Mouse (Mus musculus): Measurements from ENCODE around the gene Capn5. TPM values are rescaled to one million over a fixed set of nuclear protein-coding genes. Genes with fewer than 3 reads are reported as not detected.

Gene Capn5
- total and polyA plus RNA-seq, 2 experiments from 2014 or later, result 22.6 to 39.2 TPM

DNA sequence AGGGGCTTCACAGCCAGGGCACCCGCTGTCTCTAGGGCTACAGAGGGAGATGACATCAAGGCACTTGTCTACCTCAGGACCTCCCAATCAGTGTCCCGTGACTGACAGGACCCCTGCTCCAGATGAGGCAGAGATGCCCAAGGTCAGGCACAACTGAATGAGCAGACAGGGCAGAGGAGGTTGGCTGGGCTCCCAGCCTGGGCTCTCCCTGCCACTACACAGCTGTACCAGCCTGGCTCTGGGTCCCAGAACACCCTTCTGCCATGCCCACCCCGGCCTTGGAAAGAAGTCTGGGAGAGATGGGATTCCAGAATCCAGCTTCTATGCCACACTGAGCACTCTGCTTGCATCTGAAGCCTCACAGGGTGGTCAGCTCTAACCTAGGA, 21.8 kb downstream of the Capn5 start:
- peaks cover 18% of the 10 kb centered on the region for H3K36me3 ChIP-seq (ENCODE audit: insufficient read depth)
- no peaks in the 10 kb centered on the region for H3K9me3 ChIP-seq (ENCODE audit: low read length)
- no peak overlapping the region for H3K4me3 ChIP-seq (ENCODE audit: low read depth, low read length)
- DNase-seq, result no peak
- no peak overlapping the region for H3K9ac ChIP-seq
- 44% methylated on average over 3 of the region's 3 CpGs for WGBS
- no peaks in the 10 kb centered on the region for H3K4me1 ChIP-seq (ENCODE audit: insufficient read depth)
- no peak for TF ChIP-seq CTCF (IDR thresholded peaks at IDR 0.05; ENCODE audit: low read depth)
- no peak overlapping the region for H3K27ac ChIP-seq (ENCODE audit: low read depth, low read length)
- peak; percentile 16; the same call in 1 of the 2 replicates for ATAC-seq
- no peaks in the 10 kb centered on the region for H3K27me3 ChIP-seq (ENCODE audit: insufficient read depth, low read length)
- H3K4me2 ChIP-seq (ENCODE audit: low read depth), result no peak overlapping the region

DNA sequence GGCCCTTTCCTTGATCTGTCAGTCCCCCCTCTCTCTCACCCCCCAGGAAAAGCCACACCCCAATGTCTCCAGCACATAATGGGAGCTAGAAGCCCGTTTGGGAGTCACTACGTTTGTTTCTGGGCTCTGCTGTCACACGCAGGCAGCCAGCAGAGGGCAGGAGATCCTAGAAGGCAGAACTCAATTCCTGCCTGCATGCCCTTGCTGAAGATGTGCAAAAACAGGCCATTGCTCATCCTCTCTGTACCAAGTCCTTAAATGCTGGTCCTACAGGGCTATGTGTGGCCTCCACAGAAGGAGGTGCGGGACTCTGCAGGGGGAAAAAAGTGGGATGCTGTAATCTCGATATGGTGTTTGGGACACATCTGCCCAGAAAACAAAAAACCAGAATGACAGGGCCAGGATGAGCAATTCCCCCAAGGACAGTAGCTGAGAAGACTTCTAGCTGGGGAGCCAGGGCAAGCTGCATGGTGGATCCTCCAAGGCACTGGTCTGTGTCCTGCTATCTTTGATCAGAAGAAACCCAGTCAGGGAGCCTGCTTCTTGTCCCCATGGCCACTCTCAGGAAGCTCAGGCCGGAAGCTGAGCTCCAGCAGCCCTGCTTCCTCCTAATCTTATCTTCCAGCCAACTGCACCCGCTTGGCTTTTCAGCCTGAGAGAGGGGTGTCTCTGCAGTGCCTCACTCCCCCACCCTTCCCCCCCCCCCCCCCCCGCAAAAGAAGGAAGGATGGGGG, 22.4 kb downstream of the Capn5 start:
- H3K4me1 ChIP-seq (ENCODE audit: insufficient read depth), result no peaks in the 10 kb centered on the region
- H3K27ac ChIP-seq (ENCODE audit: low read depth, low read length), result no peak overlapping the region
- no peak overlapping the region for H3K4me3 ChIP-seq (ENCODE audit: low read depth, low read length)
- no peaks in the 10 kb centered on the region for H3K27me3 ChIP-seq (ENCODE audit: insufficient read depth, low read length)
- no peak overlapping the region for H3K4me2 ChIP-seq (ENCODE audit: low read depth)
- peak; percentile 92 for TF ChIP-seq CTCF (IDR thresholded peaks at IDR 0.05; ENCODE audit: low read depth)
- WGBS, result 23% methylated on average over 7 of the region's 8 CpGs
- DNase-seq, result peak; percentile 81
- no peaks in the 10 kb centered on the region for H3K9me3 ChIP-seq (ENCODE audit: low read length)
- peaks cover 13% of the 10 kb centered on the region for H3K36me3 ChIP-seq (ENCODE audit: insufficient read depth)
- ATAC-seq, result peak; percentile 80
- H3K9ac ChIP-seq, result no peak overlapping the region

DNA sequence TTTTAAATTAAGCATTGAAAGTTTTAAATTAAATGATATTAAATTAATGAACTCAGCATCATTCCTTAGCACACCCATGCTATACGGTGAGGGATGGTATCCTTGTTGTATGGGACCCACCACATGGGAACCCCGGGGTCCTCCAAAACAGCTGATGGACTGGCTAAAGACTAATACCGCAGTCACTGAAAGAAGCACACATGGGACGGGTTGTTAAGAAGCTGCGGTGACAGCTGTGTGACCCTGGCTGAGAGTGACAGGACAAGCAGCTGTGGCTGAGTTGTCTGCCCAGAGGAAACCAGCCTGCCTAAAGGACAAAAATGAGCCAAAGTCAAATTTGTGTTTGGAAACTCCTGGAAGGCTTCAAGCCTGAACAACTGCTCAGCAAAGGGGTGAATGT, 24.2 kb downstream of the Capn5 start:
- Histone ChIP-seq H3K9me3 (ENCODE audit: low read length) (no peaks in the 10 kb centered on the region), H3K27me3 (ENCODE audit: insufficient read depth, low read length) (no peaks in the 10 kb centered on the region), H3K4me2 (ENCODE audit: low read depth) (no peak overlapping the region), H3K4me1 (ENCODE audit: insufficient read depth) (no peaks in the 10 kb centered on the region), H3K9ac (no peak overlapping the region), H3K4me3 (ENCODE audit: low read depth, low read length) (no peak overlapping the region), H3K36me3 (ENCODE audit: insufficient read depth) (peaks cover 7% of the 10 kb centered on the region; the same call in 1 of the 2 replicates), H3K27ac (ENCODE audit: low read depth, low read length) (no peak overlapping the region)
- ATAC-seq, result no peak
- WGBS, result 85% methylated on average over 5 of the region's 5 CpGs
- no peak for TF ChIP-seq CTCF (IDR thresholded peaks at IDR 0.05; ENCODE audit: low read depth)
- no peak for DNase-seq

DNA sequence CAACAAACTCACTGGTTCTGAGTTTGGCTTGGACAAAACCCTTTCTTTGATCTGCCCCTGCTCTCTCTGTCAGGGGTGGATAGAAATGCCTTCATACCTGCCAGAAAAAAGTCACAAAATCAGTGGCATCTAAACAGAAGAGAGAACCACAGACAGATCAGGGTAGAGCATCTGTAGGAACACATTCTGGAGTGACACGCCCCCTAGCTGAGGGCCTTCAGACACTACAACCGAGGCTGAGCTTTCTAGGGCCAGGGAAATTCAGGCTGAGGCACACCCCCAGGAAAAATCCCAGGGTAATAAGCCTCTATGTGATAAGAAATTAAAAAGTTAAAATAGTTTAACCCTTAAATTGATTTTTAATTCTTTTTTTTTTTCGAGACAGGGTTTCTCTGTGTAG, 24.7 kb downstream of the Capn5 start:
- DNase-seq (no peak), ATAC-seq (no peak)
- Histone ChIP-seq H3K4me3 (ENCODE audit: low read depth, low read length) (no peak overlapping the region), H3K4me1 (ENCODE audit: insufficient read depth) (no peaks in the 10 kb centered on the region), H3K9me3 (ENCODE audit: low read length) (no peaks in the 10 kb centered on the region), H3K27ac (ENCODE audit: low read depth, low read length) (no peak overlapping the region), H3K27me3 (ENCODE audit: insufficient read depth, low read length) (no peaks in the 10 kb centered on the region), H3K9ac (no peak overlapping the region), H3K36me3 (ENCODE audit: insufficient read depth) (peaks cover 7% of the 10 kb centered on the region; the same call in 1 of the 2 replicates), H3K4me2 (ENCODE audit: low read depth) (no peak overlapping the region)
- WGBS, result 48% methylated on average over 3 of the region's 3 CpGs
- TF ChIP-seq CTCF (IDR thresholded peaks at IDR 0.05; ENCODE audit: low read depth), result peak; percentile 43; the same call in 1 of the 2 replicates

DNA sequence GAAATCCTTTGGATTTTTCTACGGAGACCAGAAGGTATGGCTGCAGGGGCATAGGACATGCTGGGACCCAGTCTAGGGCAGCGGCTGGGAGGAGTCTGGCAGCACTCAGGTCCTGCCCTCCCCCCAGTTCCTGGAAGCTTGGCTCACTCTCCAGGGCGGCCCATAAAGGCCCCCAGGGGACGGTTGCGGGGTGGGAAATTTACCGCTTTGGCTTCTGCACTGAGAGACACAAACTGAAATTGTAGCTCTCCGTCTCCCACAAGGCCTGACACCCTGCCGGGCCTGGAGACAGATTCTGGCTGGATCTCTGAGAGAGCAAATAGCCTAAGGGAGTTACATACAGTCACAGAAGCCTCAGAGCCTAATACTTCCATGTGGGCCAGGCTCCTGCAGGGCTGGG, 25.7 kb downstream of the Capn5 start:
- H3K27me3 ChIP-seq (ENCODE audit: insufficient read depth, low read length), result no peaks in the 10 kb centered on the region
- no peak for TF ChIP-seq CTCF (IDR thresholded peaks at IDR 0.05; ENCODE audit: low read depth)
- 60% methylated on average over 8 of the region's 8 CpGs for WGBS
- no peak for DNase-seq
- H3K27ac ChIP-seq (ENCODE audit: low read depth, low read length), result no peak overlapping the region
- no peaks in the 10 kb centered on the region for H3K9me3 ChIP-seq (ENCODE audit: low read length)
- no peak overlapping the region for H3K9ac ChIP-seq
- H3K4me3 ChIP-seq (ENCODE audit: low read depth, low read length), result no peak overlapping the region
- no peaks in the 10 kb centered on the region for H3K4me1 ChIP-seq (ENCODE audit: insufficient read depth)
- ATAC-seq, result no peak
- H3K36me3 ChIP-seq (ENCODE audit: insufficient read depth), result peaks cover 7% of the 10 kb centered on the region; the same call in 1 of the 2 replicates
- H3K4me2 ChIP-seq (ENCODE audit: low read depth), result no peak overlapping the region

DNA sequence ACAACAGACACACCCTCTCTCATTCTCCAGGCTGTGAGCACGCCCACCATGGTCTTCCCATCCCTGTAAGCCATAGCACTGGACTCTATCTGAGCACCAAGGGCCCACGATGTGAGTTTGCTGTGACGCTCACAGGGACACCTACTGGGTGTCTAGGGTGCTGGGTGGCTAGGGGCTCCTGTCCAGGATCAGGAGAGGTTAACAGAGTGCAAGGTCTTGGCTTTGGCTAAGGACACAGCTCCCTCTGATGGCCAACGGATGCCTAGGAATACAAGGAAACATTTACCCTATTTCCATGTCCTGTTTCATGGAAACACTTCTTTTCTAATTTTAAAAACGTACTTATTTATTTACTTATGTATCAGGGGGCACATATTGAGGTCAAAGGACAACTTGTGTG, 27.5 kb downstream of the Capn5 start:
- H3K4me2 ChIP-seq (ENCODE audit: low read depth), result no peak overlapping the region
- WGBS, result 54% methylated on average over 5 of the region's 5 CpGs
- no peak for DNase-seq
- ATAC-seq, result no peak
- no peaks in the 10 kb centered on the region for H3K9me3 ChIP-seq (ENCODE audit: low read length)
- H3K36me3 ChIP-seq (ENCODE audit: insufficient read depth), result peaks cover 3% of the 10 kb centered on the region; the same call in 1 of the 2 replicates
- H3K4me1 ChIP-seq (ENCODE audit: insufficient read depth), result no peaks in the 10 kb centered on the region
- no peaks in the 10 kb centered on the region for H3K27me3 ChIP-seq (ENCODE audit: insufficient read depth, low read length)
- TF ChIP-seq CTCF (IDR thresholded peaks at IDR 0.05; ENCODE audit: low read depth), result peak; percentile 40; the same call in 1 of the 2 replicates
- no peak overlapping the region for H3K4me3 ChIP-seq (ENCODE audit: low read depth, low read length)
- no peak overlapping the region for H3K27ac ChIP-seq (ENCODE audit: low read depth, low read length)
- no peak overlapping the region for H3K9ac ChIP-seq

DNA sequence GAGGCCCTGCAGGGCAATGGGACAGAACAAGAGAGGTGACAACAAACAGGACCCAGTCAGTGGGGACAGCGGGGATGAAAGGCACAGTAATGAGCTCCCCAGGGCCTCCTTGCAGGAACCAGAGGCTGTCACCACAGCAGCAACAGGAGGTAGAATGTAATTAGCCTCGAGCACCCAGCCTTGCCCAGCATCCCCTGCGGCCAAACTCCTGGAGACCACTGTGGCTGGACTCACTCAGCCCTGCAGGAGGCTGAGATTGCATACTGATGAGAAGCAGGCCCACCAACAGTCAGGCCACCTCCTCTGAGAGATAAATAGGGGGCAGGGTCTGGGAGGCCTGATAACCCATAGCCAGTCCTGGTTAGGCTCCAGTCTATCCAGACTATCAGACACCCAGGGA, 28.3 kb downstream of the Capn5 start:
- no peak overlapping the region for H3K4me2 ChIP-seq (ENCODE audit: low read depth)
- ATAC-seq (no peak), DNase-seq (no peak)
- no peaks in the 10 kb centered on the region for H3K27me3 ChIP-seq (ENCODE audit: insufficient read depth, low read length)
- H3K4me3 ChIP-seq (ENCODE audit: low read depth, low read length), result no peak overlapping the region
- no peak overlapping the region for H3K27ac ChIP-seq (ENCODE audit: low read depth, low read length)
- no peaks in the 10 kb centered on the region for H3K4me1 ChIP-seq (ENCODE audit: insufficient read depth)
- H3K9ac ChIP-seq, result no peak overlapping the region
- 17% methylated on average over 3 of the region's 3 CpGs for WGBS
- H3K36me3 ChIP-seq (ENCODE audit: insufficient read depth), result peaks cover 3% of the 10 kb centered on the region; the same call in 1 of the 2 replicates
- no peak for TF ChIP-seq CTCF (IDR thresholded peaks at IDR 0.05; ENCODE audit: low read depth)
- H3K9me3 ChIP-seq (ENCODE audit: low read length), result no peaks in the 10 kb centered on the region
